Mouse (Mus musculus) heart, embryonic 10.5 days (tissue): ENCODE measurements at regions not wholly inside any gene's neighbourhood (a gene's known extent, or its start where the extent isn't known, plus 50 kb on each side); places are given as distances from the start of the nearest gene placed in this dataset.

ENCODE experiments used
- DNase-seq: peaks from one replicate; pipeline ENCODE4 v3.0.0-alpha.2; 2017; ENCODE audit warnings: low spot score
- H3K27ac ChIP-seq: fragments of 300-500 bp; sonication (generic); 2 replicates; pipeline ENCODE4 v1.5.1; 2016; ENCODE audit warnings: mild to moderate bottlenecking
- H3K27me3 ChIP-seq: fragments of 300-500 bp; sonication (generic); 2 replicates; pipeline ENCODE4 v1.6.1; 2016; ENCODE audit warnings: mild to moderate bottlenecking; ENCODE audit not compliant: poor library complexity, insufficient read depth, severe bottlenecking
- H3K36me3 ChIP-seq: fragments of 300-500 bp; sonication (generic); 2 replicates; pipeline ENCODE4 v1.6.1; 2016; ENCODE audit warnings: mild to moderate bottlenecking, moderate library complexity
- H3K4me1 ChIP-seq: fragments of 300-500 bp; sonication (generic); 2 replicates; pipeline ENCODE4 v1.6.1; 2016; ENCODE audit warnings: mild to moderate bottlenecking
- H3K4me3 ChIP-seq: fragments of 300-500 bp; sonication (generic); 2 replicates; pipeline ENCODE4 v1.5.1; 2016; ENCODE audit warnings: mild to moderate bottlenecking, moderate library complexity
- H3K9me3 ChIP-seq: fragments of 300-500 bp; sonication (generic); 2 replicates; pipeline ENCODE4 v1.6.1; 2016; ENCODE audit warnings: mild to moderate bottlenecking, moderate library complexity
- WGBS: fragments of 180-500 bp; shearing (Covaris S2); methylation state at CpG from one replicate; pipeline ENCODE4 v1.1.7; 2016; 5-methylcytosine and 5-hydroxymethylcytosine counted together

GRCm38 (mm10) chr2:128217784-128218467, 92.1 kb downstream of the Bcl2l11 start:
- no peaks in the 10 kb centered on the region for H3K27me3 ChIP-seq
- 45% methylated on average over 7 of the region's 7 CpGs for WGBS
- no peak for DNase-seq
- H3K9me3 ChIP-seq: no peaks in the 10 kb centered on the region
- H3K27ac ChIP-seq: peak overlapping the region; percentile 29; the same call in 1 of the 2 replicates
- no peaks in the 10 kb centered on the region for H3K36me3 ChIP-seq
- H3K4me1 ChIP-seq: peaks cover 15% of the 10 kb centered on the region
- no peak overlapping the region for H3K4me3 ChIP-seq

DNA sequence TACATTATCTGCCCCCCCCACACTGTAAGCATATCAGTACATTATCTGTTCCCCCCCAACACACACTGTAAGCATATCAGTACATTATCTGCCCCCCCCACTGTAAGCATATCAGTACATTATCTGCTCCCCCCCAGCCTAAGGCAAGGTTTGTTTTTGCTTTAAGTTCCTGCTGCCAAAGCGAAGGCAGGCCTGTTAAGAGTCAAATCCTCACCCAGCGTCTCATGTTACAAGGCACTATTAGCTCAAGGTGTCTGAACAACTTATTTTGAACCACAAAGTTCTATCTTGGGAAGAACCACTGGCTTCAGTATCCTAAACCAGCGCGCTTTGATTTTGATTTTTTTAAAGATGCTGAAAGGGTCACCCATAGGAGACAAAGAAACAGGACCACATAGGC, 93.1 kb downstream of the Bcl2l11 start:
- Histone ChIP-seq H3K27me3 (no peaks in the 10 kb centered on the region), H3K4me1 (peaks cover 15% of the 10 kb centered on the region), H3K27ac (no peak overlapping the region), H3K36me3 (no peaks in the 10 kb centered on the region), H3K9me3 (no peaks in the 10 kb centered on the region), H3K4me3 (no peak overlapping the region)
- WGBS: 42% methylated on average over 4 of the region's 4 CpGs
- DNase-seq: no peak

GRCm38 (mm10) chr2:128221055-128221454, 95.2 kb downstream of the Bcl2l11 start:
- no peaks in the 10 kb centered on the region for H3K27me3 ChIP-seq
- H3K4me3 ChIP-seq: no peak overlapping the region
- WGBS: 59% methylated on average over 1 of the region's 1 CpGs
- peaks cover 15% of the 10 kb centered on the region for H3K4me1 ChIP-seq
- H3K36me3 ChIP-seq: no peaks in the 10 kb centered on the region
- no peaks in the 10 kb centered on the region for H3K9me3 ChIP-seq
- DNase-seq: no peak
- H3K27ac ChIP-seq: no peak overlapping the region

DNA sequence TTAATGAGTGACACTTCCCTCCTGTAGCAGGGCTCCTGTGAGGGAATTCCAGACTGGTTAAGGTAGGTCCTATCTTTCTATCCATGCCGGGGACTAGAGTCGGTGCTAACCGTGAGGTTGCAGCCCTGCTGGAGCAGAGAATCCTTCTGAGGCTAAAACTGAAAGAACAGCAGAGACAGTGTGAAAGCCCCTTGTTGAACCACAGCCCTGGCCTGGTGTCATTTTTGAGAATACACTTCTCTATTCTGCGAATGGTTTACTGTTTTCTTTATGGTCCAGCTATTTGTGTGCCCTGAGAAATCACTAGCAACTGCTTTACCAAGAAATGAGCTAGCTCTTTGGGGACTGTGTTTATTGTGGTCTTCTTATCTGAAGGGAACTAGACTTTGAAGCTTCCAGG, 95.8 kb downstream of the Bcl2l11 start:
- no peak for DNase-seq
- peaks cover 15% of the 10 kb centered on the region for H3K4me1 ChIP-seq
- no peak overlapping the region for H3K27ac ChIP-seq
- H3K9me3 ChIP-seq: no peaks in the 10 kb centered on the region
- 72% methylated on average over 4 of the region's 4 CpGs for WGBS
- no peaks in the 10 kb centered on the region for H3K27me3 ChIP-seq
- no peak overlapping the region for H3K4me3 ChIP-seq
- no peaks in the 10 kb centered on the region for H3K36me3 ChIP-seq

GRCm38 (mm10) chr2:128226465-128227047, 100.7 kb downstream of the Bcl2l11 start:
- 89% methylated on average over 9 of the region's 9 CpGs for WGBS
- no peaks in the 10 kb centered on the region for H3K9me3 ChIP-seq
- H3K4me1 ChIP-seq: no peaks in the 10 kb centered on the region
- no peak overlapping the region for H3K4me3 ChIP-seq
- H3K36me3 ChIP-seq: no peaks in the 10 kb centered on the region
- H3K27me3 ChIP-seq: no peaks in the 10 kb centered on the region
- H3K27ac ChIP-seq: no peak overlapping the region
- no peak for DNase-seq

DNA sequence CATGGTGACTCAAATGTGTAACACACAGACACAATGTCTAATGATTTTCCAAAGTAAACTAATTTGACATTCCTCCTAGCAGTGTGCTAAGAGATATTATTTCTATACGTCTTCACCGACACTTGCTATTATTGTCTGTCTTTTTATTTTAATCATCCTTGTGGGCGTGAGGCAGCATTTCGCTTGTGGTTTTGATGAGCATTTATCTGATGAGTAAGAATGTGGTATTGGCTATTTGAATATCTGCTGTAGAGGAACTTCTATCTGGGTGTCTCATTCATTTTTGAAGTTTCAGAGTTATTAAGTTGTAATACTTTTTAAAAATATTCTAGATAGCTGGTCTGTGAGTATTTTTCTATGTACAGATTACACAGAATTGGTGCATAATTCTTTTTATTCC, 103.9 kb downstream of the Bcl2l11 start:
- no peak overlapping the region for H3K27ac ChIP-seq
- 90% methylated on average over 4 of the region's 4 CpGs for WGBS
- no peaks in the 10 kb centered on the region for H3K27me3 ChIP-seq
- no peaks in the 10 kb centered on the region for H3K9me3 ChIP-seq
- H3K4me1 ChIP-seq: peaks cover 19% of the 10 kb centered on the region
- DNase-seq: no peak
- no peak overlapping the region for H3K4me3 ChIP-seq
- no peaks in the 10 kb centered on the region for H3K36me3 ChIP-seq

DNA sequence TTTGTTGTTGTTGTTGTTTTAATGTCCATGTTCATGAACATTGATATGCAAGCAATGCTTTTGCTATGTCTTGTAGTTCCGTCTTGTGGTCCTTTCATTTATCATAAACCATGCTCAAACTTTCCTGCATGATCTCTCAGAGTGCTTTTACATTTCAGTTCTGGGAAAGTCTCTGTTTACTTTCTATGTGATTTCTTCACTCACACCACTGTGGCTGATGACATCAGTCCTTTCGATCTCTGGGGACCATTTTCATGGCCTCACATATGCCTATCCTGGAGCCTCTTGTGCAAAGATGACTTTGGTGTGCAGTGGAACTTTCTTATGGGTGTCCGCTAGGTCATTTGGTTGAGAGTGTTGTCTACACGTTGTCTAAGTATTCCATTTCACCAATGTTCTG, 105.1 kb downstream of the Bcl2l11 start:
- Histone ChIP-seq H3K4me1 (peaks cover 19% of the 10 kb centered on the region), H3K27me3 (no peaks in the 10 kb centered on the region), H3K4me3 (no peak overlapping the region), H3K27ac (no peak overlapping the region), H3K9me3 (no peaks in the 10 kb centered on the region), H3K36me3 (no peaks in the 10 kb centered on the region)
- DNase-seq: no peak
- 89% methylated on average over 4 of the region's 4 CpGs for WGBS

DNA sequence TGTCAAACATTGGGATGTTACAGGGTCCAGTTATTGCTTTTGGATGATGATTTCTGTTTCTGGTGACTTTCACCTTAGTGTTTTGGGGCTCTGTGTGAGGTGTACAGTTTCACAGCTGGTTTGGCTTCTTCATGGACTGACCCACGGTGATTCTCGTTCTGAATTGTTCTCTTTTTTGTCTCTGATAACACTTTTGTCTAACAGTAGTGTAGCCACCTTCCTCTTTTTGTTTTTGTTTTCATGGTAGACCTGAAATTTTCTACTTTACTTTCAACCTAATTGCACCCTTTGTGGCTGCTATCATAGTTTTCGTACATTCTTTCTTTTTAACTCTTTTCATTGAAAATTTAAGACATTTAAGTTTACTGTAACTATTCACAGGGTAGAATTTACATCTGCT, 105.5 kb downstream of the Bcl2l11 start:
- no peak overlapping the region for H3K4me3 ChIP-seq
- 82% methylated on average over 3 of the region's 3 CpGs for WGBS
- no peaks in the 10 kb centered on the region for H3K27me3 ChIP-seq
- DNase-seq: no peak
- no peak overlapping the region for H3K27ac ChIP-seq
- H3K9me3 ChIP-seq: no peaks in the 10 kb centered on the region
- peaks cover 19% of the 10 kb centered on the region for H3K4me1 ChIP-seq
- no peaks in the 10 kb centered on the region for H3K36me3 ChIP-seq

DNA sequence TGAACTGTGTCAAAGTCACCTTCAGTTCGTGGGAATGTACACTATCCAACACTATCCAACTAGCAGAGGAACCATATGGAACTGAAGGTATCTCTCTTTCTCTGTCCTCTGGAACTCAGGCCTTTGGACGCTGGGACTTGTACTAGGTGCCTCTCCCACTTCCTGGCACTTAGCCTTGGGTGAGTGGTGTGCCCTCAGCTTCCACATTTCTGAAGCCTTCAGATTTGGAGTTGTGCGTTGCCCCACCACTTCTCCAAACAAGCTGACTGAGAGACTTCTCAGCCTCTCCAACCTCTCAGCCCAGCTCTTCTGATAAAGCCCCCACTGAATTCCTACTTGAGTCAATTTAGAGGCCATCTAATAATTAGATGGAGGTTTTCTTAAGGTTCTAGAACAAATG, 106.2 kb downstream of the Bcl2l11 start:
- H3K27ac ChIP-seq: peak overlapping the region; percentile 25; the same call in 1 of the 2 replicates
- no peaks in the 10 kb centered on the region for H3K36me3 ChIP-seq
- no peak overlapping the region for H3K4me3 ChIP-seq
- no peaks in the 10 kb centered on the region for H3K27me3 ChIP-seq
- WGBS: 46% methylated on average over 3 of the region's 3 CpGs
- no peak for DNase-seq
- peaks cover 19% of the 10 kb centered on the region for H3K4me1 ChIP-seq
- H3K9me3 ChIP-seq: no peaks in the 10 kb centered on the region

GRCm38 (mm10) chr2:128235127-128235526, 109.3 kb downstream of the Bcl2l11 start:
- WGBS: 72% methylated on average over 8 of the region's 8 CpGs
- no peak overlapping the region for H3K4me3 ChIP-seq
- DNase-seq: no peak

DNA sequence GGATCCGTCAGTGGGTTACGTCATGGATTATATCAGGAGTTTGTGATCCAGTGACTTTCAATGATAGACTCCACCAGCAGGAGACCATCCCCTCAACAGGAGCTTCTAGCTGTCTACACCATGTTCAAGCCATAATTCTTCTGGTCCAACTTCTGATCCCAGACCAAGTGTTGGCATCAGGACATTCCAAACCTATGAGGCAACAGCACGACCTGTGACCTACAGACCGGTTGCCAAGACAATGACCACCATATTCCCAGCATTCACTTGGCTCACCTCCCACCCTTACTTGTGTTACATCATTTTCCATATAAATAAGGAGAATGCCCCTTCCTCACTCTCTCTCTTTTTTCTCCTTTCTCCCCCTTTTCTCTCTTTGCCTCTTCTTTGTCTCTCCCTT, 113.6 kb downstream of the Bcl2l11 start:
- no peak for DNase-seq
- no peak overlapping the region for H3K27ac ChIP-seq
- 85% methylated on average over 4 of the region's 4 CpGs for WGBS

More at GRCm38 (mm10) chr2:128235127-128235526, 109.3 kb downstream of the Bcl2l11 start:
- Histone ChIP-seq H3K27me3 (no peaks in the 10 kb centered on the region), H3K9me3 (no peaks in the 10 kb centered on the region), H3K27ac (no peak overlapping the region), H3K36me3 (no peaks in the 10 kb centered on the region), H3K4me1 (peaks cover 19% of the 10 kb centered on the region)

DNA sequence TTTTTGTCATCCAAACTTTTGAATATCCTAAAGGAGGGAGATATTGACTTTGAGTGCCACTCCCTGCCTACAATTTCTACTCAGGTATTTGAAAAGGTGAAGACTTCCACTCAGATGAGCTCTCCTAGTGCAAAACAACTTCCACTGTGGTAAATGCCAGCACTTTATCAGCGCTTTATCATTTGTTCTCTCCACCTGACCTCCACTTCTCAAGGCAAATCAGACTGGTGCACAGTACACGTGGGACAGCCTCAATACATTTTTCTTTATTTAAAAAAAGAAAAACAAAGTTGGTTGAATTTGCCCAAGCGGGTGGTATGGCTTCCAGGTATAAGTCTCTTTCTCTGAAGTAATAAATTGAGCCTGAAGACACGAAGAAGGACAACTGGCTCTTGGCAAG, 114.2 kb downstream of the Bcl2l11 start:
- Histone ChIP-seq H3K36me3 (no peaks in the 10 kb centered on the region), H3K27ac (peak overlapping the region; percentile 52; the same call in 1 of the 2 replicates), H3K4me1 (peaks cover 14% of the 10 kb centered on the region), H3K4me3 (no peak overlapping the region), H3K27me3 (no peaks in the 10 kb centered on the region; the same call in 1 of the 2 replicates), H3K9me3 (no peaks in the 10 kb centered on the region)
- DNase-seq: no peak
- 51% methylated on average over 4 of the region's 4 CpGs for WGBS

More for the DNA sequence above, 113.6 kb downstream of the Bcl2l11 start:
- Histone ChIP-seq H3K27me3 (no peaks in the 10 kb centered on the region; the same call in 1 of the 2 replicates), H3K4me1 (peaks cover 14% of the 10 kb centered on the region), H3K9me3 (no peaks in the 10 kb centered on the region), H3K4me3 (no peak overlapping the region), H3K36me3 (no peaks in the 10 kb centered on the region)

DNA sequence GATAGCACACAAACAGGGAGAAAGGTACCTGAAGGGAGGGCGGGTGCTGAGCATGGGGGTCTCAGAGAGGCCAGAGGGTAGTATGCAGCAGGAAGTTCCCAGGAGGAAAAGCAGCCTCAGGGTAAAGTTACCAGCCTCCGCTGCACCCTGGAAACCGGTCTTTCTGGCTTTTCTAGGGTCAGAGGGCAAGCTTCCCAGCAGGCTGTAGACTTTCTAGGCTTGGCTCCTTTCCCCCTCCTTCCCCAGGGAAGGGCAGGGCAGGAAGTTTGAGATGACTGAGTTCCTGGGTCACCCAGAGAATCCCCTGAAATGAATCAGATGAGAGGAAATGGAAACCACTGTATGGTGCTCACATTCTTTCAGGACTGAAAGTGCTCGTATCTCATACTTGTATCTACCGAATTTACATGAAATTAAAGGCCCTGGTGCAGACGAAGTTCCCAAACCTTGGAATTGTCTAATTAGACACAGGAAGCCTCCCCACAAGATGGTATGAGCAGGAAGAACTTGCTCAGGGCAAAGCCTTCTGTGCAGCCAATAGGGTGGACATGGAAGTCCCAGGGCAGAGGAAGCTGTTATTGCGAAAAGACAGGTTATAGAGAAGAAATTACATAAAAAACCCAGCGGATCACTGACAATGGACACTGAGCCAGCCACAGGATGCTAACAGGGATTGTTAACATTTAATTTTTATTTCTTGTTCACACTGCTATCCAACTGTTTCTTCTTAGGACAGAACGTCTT, 114.9 kb downstream of the Bcl2l11 start:
- Histone ChIP-seq H3K4me1 (peaks cover 18% of the 10 kb centered on the region), H3K9me3 (no peaks in the 10 kb centered on the region), H3K27ac (peak overlapping the region; percentile 52; the same call in 1 of the 2 replicates), H3K36me3 (no peaks in the 10 kb centered on the region), H3K4me3 (no peak overlapping the region), H3K27me3 (no peaks in the 10 kb centered on the region; the same call in 1 of the 2 replicates)
- no peak for DNase-seq
- WGBS: 40% methylated on average over 9 of the region's 9 CpGs
